Mouse (Mus musculus): Measurements from ENCODE around the gene Slc37a1.

Slc37a1 gene

GRCm38 (mm10) chr17:31286492-31286891 lies at the start of gene Slc37a1:
Slc37a1 (plus strand) TSS chr17:31286792.
- DNase-seq, result no peak

- no peak for DNase-seq
Observed at GRCm38 (mm10) chr17:31238234-31239020, 48.2 kb upstream of the Slc37a1 start.

GRCm38 (mm10) chr17:31241156-31241555 lies 45.4 kb upstream of the Slc37a1 start:
- DNase-seq, result no peak

- no peak for DNase-seq
Observed at GRCm38 (mm10) chr17:31242764-31243163, 43.8 kb upstream of the Slc37a1 start.

- no peak for DNase-seq
Observed at GRCm38 (mm10) chr17:31245321-31245720, 41.3 kb upstream of the Slc37a1 start.

- DNase-seq, result no peak
Observed at GRCm38 (mm10) chr17:31247144-31247543, 39.4 kb upstream of the Slc37a1 start.

- no peak for DNase-seq
Observed at GRCm38 (mm10) chr17:31253951-31254350, 32.6 kb upstream of the Slc37a1 start.

- DNase-seq, result peak; percentile 77 to 83
Observed at GRCm38 (mm10) chr17:31254463-31254931, 32.1 kb upstream of the Slc37a1 start.

- DNase-seq, result no peak
Observed at GRCm38 (mm10) chr17:31257149-31257548, 29.4 kb upstream of the Slc37a1 start.

GRCm38 (mm10) chr17:31257898-31258297 lies 28.7 kb upstream of the Slc37a1 start:
- no peak for DNase-seq

GRCm38 (mm10) chr17:31258310-31258865 lies 28.2 kb upstream of the Slc37a1 start:
- DNase-seq, result no peak

GRCm38 (mm10) chr17:31259145-31259544 lies 27.4 kb upstream of the Slc37a1 start:
- no peak for DNase-seq

GRCm38 (mm10) chr17:31259825-31260224 lies 26.8 kb upstream of the Slc37a1 start:
- DNase-seq, result no peak

GRCm38 (mm10) chr17:31260430-31260829 lies 26.2 kb upstream of the Slc37a1 start:
- peak; percentile 77 to 79 for DNase-seq

GRCm38 (mm10) chr17:31261352-31261751 lies 25.2 kb upstream of the Slc37a1 start:
- no peak for DNase-seq

GRCm38 (mm10) chr17:31262715-31263114 lies 23.9 kb upstream of the Slc37a1 start:
- peak in 1 of 2 experiments; percentile 56 for DNase-seq

GRCm38 (mm10) chr17:31263770-31264169 lies 22.8 kb upstream of the Slc37a1 start:
- no peak for DNase-seq

- DNase-seq, result no peak
Observed at GRCm38 (mm10) chr17:31264372-31264771, 22.2 kb upstream of the Slc37a1 start.

- DNase-seq, result peak in 1 of 2 experiments; percentile 61
Observed at GRCm38 (mm10) chr17:31265171-31265572, 21.4 kb upstream of the Slc37a1 start.

- DNase-seq, result no peak
Observed at GRCm38 (mm10) chr17:31265831-31266230, 20.8 kb upstream of the Slc37a1 start.

- DNase-seq, result no peak
Observed at GRCm38 (mm10) chr17:31266321-31266950, 20.2 kb upstream of the Slc37a1 start.

- DNase-seq, result no peak
Observed at GRCm38 (mm10) chr17:31267138-31267537, 19.5 kb upstream of the Slc37a1 start.

- no peak for DNase-seq
Observed at GRCm38 (mm10) chr17:31267603-31268002, 19.0 kb upstream of the Slc37a1 start.

- no peak for DNase-seq
Observed at GRCm38 (mm10) chr17:31268016-31268415, 18.6 kb upstream of the Slc37a1 start.

Data from lung, adult 18-20 months (tissue).